Mouse (Mus musculus) lung, postnatal 25 days (tissue): ENCODE measurements around the gene Pram1.

Source experiments
- DNase-seq: peaks from one replicate; pipeline ENCODE4 v3.0.0; 2022; ENCODE audit warnings: low spot score

The Pram1 gene

DNA sequence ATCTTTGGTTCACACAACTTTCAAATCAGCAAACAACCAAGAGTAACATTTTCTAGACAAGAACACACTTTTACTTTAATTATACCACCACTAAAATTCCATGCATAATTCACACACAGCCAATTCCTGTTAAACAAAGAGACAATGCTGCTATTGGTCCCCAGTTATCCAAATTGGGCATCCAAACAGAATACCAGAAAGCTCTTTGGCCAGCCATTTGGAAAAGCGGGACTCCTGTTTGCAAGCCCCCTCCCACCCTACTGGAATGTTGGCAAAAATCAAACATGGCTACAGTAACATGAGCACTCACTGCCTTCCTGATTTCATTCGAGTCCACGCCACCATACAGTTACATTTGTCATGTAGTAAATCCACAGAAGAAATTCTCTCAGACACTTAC is 31.8 kb downstream of the Pram1 start:
- no peak for DNase-seq

DNA sequence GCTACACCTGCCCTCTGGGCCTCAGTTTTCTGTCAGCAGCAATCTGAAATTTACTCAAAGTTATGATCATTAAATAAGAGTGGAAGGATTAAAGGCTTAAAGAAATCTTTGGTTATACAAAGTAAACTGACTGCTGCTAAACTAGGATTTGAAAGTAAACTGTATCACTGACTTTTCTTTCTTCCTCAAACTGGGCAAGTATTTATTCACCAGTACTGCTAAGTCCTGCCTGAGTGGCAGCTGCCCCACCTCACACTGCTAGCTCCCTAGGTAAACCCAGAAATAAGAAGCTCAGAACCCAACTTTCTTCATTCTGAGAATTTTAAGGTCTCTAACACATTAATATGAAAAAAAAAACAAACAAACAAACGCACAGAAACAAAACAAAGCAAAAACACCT is 36.0 kb downstream of the Pram1 start:
- no peak for DNase-seq

DNA sequence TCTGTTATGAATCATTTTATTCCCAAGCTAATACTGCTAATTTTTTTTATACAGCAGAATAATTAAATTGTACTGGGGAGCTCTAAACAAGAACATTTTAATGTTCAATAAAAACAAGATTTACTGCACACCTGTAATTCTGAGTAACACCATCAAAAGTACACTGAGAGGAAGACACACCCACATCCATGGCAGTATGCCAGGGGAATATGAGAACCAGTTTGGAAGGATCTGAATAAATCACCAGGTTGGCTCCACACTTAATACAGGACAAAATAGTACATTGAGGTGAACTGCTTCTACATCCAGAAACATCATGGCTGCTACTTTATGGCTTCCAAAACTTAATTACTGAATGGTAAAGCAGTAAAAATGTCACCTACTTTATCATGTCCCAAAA is 37.6 kb downstream of the Pram1 start:
- peak; percentile 54 for DNase-seq

DNA sequence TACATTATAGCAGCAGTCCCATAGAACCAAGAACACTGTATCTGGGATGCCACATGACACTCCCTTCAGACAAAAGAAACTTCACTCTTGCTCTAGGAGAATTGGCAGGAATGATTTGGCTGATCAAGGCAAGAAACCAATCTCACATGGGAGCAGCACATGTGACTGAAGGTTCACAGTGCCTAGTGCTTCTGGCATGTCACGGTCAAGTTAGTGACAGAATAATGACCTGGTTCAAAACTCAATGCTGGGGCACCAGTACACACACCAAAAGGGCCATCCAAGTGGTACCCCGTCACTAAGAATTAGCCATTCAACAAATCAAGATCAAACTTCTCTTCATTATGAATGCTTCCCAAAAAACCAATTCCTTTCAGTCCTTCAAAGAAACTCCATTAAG is 38.2 kb downstream of the Pram1 start:
- no peak for DNase-seq

DNA sequence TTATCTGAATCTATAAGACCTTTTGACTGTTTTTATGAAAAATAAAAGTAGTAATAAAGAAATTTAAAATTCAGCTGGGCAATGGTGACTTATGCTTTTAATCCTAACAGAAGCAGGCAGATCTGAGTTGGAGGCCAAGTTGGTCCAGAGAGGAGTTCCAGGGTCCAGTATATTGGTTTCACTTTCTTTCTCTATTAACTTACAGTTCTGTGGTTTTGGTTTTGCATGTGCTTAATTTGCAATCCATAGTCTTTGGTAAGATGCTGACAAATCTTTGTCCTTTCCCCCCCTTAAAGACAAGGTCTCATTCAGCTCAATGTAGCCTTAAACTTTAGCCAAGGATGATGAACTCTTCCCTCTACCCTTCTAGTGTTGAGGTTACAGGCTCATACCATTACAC is 40.9 kb downstream of the Pram1 start:
- no peak for DNase-seq

DNA sequence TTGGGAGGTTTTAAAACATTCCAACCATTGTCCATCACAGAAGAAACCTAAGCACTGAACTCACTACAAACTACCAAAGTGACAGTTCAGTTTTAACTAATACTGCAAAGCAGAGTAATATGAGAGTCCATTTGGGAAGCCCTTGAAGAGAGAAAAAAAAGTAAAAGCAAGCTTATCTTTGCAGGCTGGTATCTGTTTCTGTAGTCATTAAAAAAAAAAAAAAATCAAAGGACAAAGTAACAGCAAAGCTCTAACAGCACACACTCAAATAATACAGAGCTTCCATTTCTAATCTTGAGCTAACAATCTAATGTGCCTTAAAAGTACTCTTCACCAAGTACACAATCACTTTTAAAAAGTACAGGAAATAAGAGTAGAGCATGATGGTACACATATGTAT is 43.9 kb downstream of the Pram1 start:
- no peak for DNase-seq

DNA sequence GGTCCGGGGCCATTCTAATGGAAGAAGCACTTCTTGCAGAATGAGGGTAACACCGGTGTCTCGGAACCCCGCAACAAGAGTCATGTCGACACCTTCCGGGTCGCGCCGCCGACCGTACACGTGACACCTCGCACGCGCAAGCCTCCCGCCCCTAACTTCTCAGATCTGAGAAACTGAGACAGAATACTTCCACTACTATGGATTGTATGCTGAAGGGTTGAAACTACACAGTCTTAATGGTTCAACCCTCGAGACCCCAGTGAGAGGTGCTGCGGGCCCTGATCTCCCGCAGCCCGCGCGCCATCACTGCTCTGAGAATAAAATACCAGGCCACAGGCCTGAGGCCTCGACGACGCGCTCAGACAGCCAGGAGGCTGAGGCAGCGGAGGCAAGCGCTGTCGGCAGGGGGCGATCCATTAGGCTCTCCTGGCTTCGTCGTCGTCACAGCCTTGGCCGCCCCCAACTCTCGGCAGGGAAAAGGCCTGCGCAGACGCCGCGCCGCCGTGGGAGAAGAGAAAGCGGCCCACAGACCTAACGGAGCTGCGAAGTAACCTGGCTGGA is 46.9 kb downstream of the Pram1 start:
- DNase-seq = peak; percentile 65

DNA sequence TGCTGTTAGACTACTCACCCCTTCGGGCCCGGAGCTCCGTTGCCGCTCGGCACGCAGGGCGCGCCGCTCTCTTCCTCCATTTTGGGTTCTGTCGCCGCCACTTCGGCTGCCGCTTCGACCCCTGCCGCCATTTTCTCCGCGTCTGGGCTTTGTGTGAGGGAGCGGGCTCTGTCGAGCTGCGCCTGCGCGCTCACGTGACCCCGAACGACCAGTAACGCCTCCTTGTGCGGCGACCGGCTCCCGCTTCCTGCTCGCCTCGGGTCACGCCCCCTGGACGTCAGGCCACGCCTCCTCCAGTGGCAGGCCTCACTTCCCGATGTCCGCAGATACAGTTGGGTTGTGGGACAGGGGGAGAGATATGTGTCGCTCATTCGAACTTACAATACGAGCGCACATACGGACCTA is 47.4 kb downstream of the Pram1 start:
- peak; percentile 99 for DNase-seq

DNA sequence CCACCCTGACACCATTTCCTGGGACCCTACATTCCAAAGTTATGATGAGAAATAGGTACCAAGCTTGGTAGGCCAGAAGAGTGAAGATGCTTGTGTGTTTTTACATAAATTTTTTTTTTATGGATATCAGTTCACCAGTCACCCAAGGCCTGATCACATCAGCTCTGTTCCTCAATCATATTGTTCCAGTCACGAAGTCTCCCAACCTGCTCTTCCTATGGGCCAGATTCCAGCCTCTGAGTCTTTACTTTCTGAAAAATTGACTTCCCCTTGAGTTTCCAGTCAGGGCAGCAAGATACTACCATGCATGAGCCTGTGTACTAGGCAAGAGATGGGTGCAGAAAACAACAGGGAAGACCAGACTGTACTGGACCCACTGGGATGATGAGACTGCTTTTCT is 48.9 kb downstream of the Pram1 start, which contains the start of gene Hnrnpm:
TSS of gene Hnrnpm (minus strand) at position 101 of the 400 bp plus-strand sequence.
- no peak for DNase-seq
